Mouse (Mus musculus) kidney, adult 2 months (tissue): ENCODE results near the gene Spata21.

Experiments
- CTCF ChIP-seq: fragments of 200-500 bp; conservative IDR thresholded peaks from 2 replicates; pipeline ENCODE4 v1.5.1; 2011; ENCODE audit warnings: low read depth, mild to moderate bottlenecking, control low read depth, low read length, moderate library complexity, mixed read lengths; ENCODE audit not compliant: insufficient read depth, insufficient read length
- POLR2A ChIP-seq: fragments of 200-500 bp; IDR thresholded peaks from one replicate; pipeline ENCODE4 v1.6.1; 2011; ENCODE audit warnings: low read depth, low read length, control low read depth

DNA sequence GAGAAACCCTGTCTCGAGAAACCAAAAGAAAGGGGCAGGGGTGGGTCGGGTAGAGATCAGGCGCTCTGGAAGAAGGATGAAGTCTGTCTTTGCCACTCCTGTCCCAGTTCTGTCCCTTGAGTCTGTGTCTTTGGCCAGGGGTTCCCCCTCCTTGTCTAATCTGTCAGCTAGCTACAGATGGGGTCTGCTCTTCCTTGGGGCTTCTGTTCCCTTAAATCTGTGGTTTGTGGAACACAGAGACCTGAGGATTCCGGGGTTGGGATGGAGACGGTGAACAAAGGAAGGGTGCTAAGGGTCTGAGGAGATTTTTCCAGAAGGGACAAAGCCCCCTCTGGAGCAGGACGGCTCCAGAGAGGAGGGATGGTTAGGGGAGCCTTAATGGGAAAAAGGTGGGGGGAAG, at the start of gene Spata21:
- no peak for TF ChIP-seq POLR2A
- no peak for TF ChIP-seq CTCF
